In the genomic region with DNA sequence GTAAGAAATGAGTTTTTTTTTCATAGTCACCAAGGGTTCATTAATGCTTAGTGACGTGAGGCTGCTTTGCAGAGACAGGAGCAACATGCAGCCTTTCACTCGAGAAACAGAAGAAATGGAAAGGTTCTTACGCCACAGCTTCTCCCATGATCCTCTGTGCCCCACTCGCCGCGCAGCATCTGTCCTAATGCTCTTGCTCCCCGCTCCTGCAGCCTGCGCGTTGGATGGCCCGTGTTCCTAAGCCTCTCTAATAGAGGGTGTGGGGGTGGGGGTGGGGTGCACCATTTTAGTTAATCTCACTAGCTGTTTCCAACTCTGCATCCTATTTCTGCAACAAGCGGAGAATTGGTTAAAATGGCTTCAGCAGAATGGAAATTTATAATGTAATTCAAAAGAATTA, we compare ENCODE assay signal across 9 mouse cellular contexts. TPM values are rescaled to one million over a fixed set of nuclear protein-coding genes. Genes with fewer than 3 reads are reported as not detected.
DNase-seq lines count a peak whose midpoint lies in the region; ATAC-seq lines count a peak whose summit lies in the region.
"Had no signal": no experiment of that assay in that cellular context is flagged by ENCODE, and none has a peak within 500 bp of the region (broad histone marks: within the 10 kb centered on the region; RNA-seq: fewer than 3 reads in every experiment).

No protein-coding gene starts in this region.

- DNase-seq in heart, adult 9 months (ENCODE audit: low spot score in 2 of 2) = no peak
- DNase-seq in neural tube, embryonic 10.5 days (ENCODE audit: extremely low spot score, low spot score) = no peak
- peak; percentile 28 for DNase-seq in telencephalon, adult 2 months (ENCODE audit: low read depth, low spot score)
- no peak for DNase-seq in Muller cell, postnatal 12 days (ENCODE audit: inconsistent ontology term)
- DNase-seq: cerebellum, adult 2 months; thymus, postnatal 25 days had no signal

- H3K27me3 ChIP-seq in heart, embryonic 14.5 days (ENCODE audit: control insufficient read depth, insufficient read depth, low read length) = no peaks in the 10 kb centered on the region
- H3K27me3 ChIP-seq in neural tube, embryonic 12.5 days (replicated peaks) = no peaks in the 10 kb centered on the region
- no peaks in the 10 kb centered on the region for H3K27me3 ChIP-seq in limb, embryonic 13.5 days

- no peak overlapping the region for H3K4me2 ChIP-seq in heart, embryonic 14.5 days (ENCODE audit: low read length)
- H3K4me2 ChIP-seq in neural tube, embryonic 12.5 days (replicated peaks) = 0 out of 2 replicates have a peak overlapping the region, but pooled peaks have one; percentile 28
- peak overlapping the region; percentile 19; the same call in 1 of the 2 replicates for H3K4me2 ChIP-seq in limb, embryonic 13.5 days (replicated peaks)

- H3K4me3 ChIP-seq in heart, embryonic 14.5 days (ENCODE audit: control insufficient read depth in 1 of 2, insufficient read depth in 1 of 2, low read depth in 1 of 2, low read length in 2 of 2) = no peak overlapping the region
- no peak overlapping the region for H3K4me3 ChIP-seq in neural tube, embryonic 12.5 days
- no peak overlapping the region for H3K4me3 ChIP-seq in limb, embryonic 13.5 days

- 81% methylated on average over 11 of the region's 11 CpGs for WGBS in heart, embryonic 14.5 days
- WGBS in neural tube, embryonic 12.5 days = 78% methylated on average over 11 of the region's 11 CpGs
- 72% methylated on average over 11 of the region's 11 CpGs for WGBS in limb, embryonic 13.5 days

- no peak overlapping the region for H3K9ac ChIP-seq in heart, embryonic 14.5 days (ENCODE audit: low read length)
- no peak overlapping the region for H3K9ac ChIP-seq in neural tube, embryonic 12.5 days
- no peak overlapping the region for H3K9ac ChIP-seq in limb, embryonic 13.5 days

- no peaks in the 10 kb centered on the region for H3K36me3 ChIP-seq in heart, embryonic 14.5 days (ENCODE audit: control insufficient read depth, insufficient read depth, low read length)
- H3K36me3 ChIP-seq in neural tube, embryonic 12.5 days = no peaks in the 10 kb centered on the region
- H3K36me3 ChIP-seq in limb, embryonic 13.5 days = no peaks in the 10 kb centered on the region

- H3K27ac ChIP-seq in heart, embryonic 14.5 days (replicated peaks in 1 of 2; ENCODE audit: control insufficient read depth in 1 of 2, insufficient read depth in 1 of 2, low read depth in 2 of 2, low read length in 2 of 2) = peak overlapping the region; percentile 39 to 58; a peak in 3 of 4 replicates
- no peak overlapping the region for H3K27ac ChIP-seq in neural tube, embryonic 12.5 days
- peak overlapping the region; percentile 35; the same call in 1 of the 2 replicates for H3K27ac ChIP-seq in limb, embryonic 13.5 days

- H3K4me1 ChIP-seq in heart, embryonic 14.5 days (ENCODE audit: control insufficient read depth in 2 of 2, insufficient read depth in 2 of 2, low read length in 2 of 2) = no peaks in the 10 kb centered on the region; a peak in 1 of 4 replicates
- H3K4me1 ChIP-seq in neural tube, embryonic 12.5 days = no peaks in the 10 kb centered on the region
- H3K4me1 ChIP-seq in limb, embryonic 13.5 days = peaks cover 4% of the 10 kb centered on the region; the same call in 1 of the 2 replicates

- no peaks in the 10 kb centered on the region for H3K9me3 ChIP-seq in heart, embryonic 14.5 days (ENCODE audit: control insufficient read depth, low read length)
- H3K9me3 ChIP-seq in neural tube, embryonic 12.5 days = no peaks in the 10 kb centered on the region
- no peaks in the 10 kb centered on the region for H3K9me3 ChIP-seq in limb, embryonic 13.5 days

- ATAC-seq in heart, embryonic 14.5 days (ENCODE audit: insufficient number of reproducible peaks, insufficient read depth, low FRiP score, low read depth) = no peak
- 0 out of 2 replicates have a peak, but pooled peaks have one; percentile 33 for ATAC-seq in neural tube, embryonic 12.5 days (ENCODE audit: low FRiP score, low read depth)
- no peak for ATAC-seq in limb, embryonic 13.5 days (ENCODE audit: low FRiP score, low read depth)

RNA-seq across cellular contexts. Expression of gene Psma6, which starts 40.0 kb away (rescaled TPM):
- 327 and 344 TPM in 2 replicates for polyA plus RNA-seq in heart, embryonic 14.5 days (2014; fragmentation: Nextera tagmentation; extraction: Ambion mirVana)
- polyA plus RNA-seq in neural tube, embryonic 12.5 days (2016; fragmentation: Nextera tagmentation; extraction: Ambion mirVana) = 417 and 431 TPM in 2 replicates
- 461 and 482 TPM in 2 replicates for polyA plus RNA-seq in limb, embryonic 13.5 days (2015; fragmentation: Nextera tagmentation; extraction: Ambion mirVana)

RNA-seq across cellular contexts. Expression of gene Ppp2r3c, which starts 41.2 kb away (rescaled TPM):
- polyA plus RNA-seq in heart, embryonic 14.5 days (2014; fragmentation: Nextera tagmentation; extraction: Ambion mirVana) = 11.3 and 11.8 TPM in 2 replicates
- 29.6 and 30.5 TPM in 2 replicates for polyA plus RNA-seq in neural tube, embryonic 12.5 days (2016; fragmentation: Nextera tagmentation; extraction: Ambion mirVana)
- polyA plus RNA-seq in limb, embryonic 13.5 days (2015; fragmentation: Nextera tagmentation; extraction: Ambion mirVana) = 16.7 and 17.5 TPM in 2 replicates

RNA-seq across cellular contexts. Expression of gene 1110008L16Rik, which starts 44.6 kb away (rescaled TPM):
- polyA plus RNA-seq in heart, embryonic 14.5 days (2014; fragmentation: Nextera tagmentation; extraction: Ambion mirVana) = 10.1 and 10.4 TPM in 2 replicates
- 10.0 and 12.5 TPM in 2 replicates for polyA plus RNA-seq in neural tube, embryonic 12.5 days (2016; fragmentation: Nextera tagmentation; extraction: Ambion mirVana)
- polyA plus RNA-seq in limb, embryonic 13.5 days (2015; fragmentation: Nextera tagmentation; extraction: Ambion mirVana) = 14.6 and 14.9 TPM in 2 replicates
